Mouse (Mus musculus): ENCODE data around the gene Cabp7. TPM values are rescaled to one million over a fixed set of nuclear protein-coding genes. Genes with fewer than 3 reads are reported as not detected.
A peak's percentile ranks its signal among the peaks of the same experiment; 100 is the strongest.

Gene Cabp7
- total and polyA plus RNA-seq, 3 experiments, result not detected

GRCm38 (mm10) chr11:4731781-4732180 is 14.8 kb downstream of the Cabp7 start:
- Histone ChIP-seq H3K4me3 (ENCODE audit: low read depth, low read length) (no peak overlapping the region), H3K4me1 (ENCODE audit: insufficient read depth, low read depth, low read length) (peaks cover 6% of the 10 kb centered on the region), H3K36me3 (replicated peaks) (peaks cover 78% of the 10 kb centered on the region), H3K9me3 (replicated peaks) (no peaks in the 10 kb centered on the region), H3K27me3 (ENCODE audit: insufficient read depth, low read length) (no peaks in the 10 kb centered on the region)
- ATAC-seq (ENCODE audit: extremely low read depth, insufficient number of reproducible peaks, low FRiP score, poor library complexity, severe bottlenecking) (no peak), DNase-seq (ENCODE audit: low spot score) (no peak)
- TF ChIP-seq GATA1 (IDR thresholded peaks at IDR 0.05; ENCODE audit: borderline replicate concordance, low read length) (no peak), CTCF (IDR thresholded peaks at IDR 0.05; ENCODE audit: low read depth, low read length) (no peak)

DNA sequence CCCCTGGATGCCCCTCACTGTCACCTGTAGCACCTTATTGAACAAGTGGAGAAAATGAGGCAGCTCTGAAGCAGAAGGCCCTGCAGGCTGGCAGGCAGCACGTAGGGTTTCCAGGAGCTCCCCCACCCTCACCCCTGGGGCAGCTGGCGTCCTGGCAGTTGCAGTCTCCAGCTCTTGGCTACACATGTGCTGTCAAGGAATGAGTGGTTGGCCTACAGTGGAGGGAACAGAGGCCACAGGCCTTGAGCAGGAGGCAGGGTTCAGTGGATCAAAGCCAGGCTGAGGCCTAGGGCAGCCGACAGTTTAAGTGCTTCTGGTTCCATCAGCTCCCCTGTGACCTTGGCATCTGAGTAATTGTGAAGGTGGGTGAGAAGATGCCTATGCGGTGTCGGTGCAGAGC is 15.7 kb downstream of the Cabp7 start:
- ATAC-seq (ENCODE audit: extremely low read depth, insufficient number of reproducible peaks, low FRiP score, poor library complexity, severe bottlenecking), result no peak
- H3K36me3 ChIP-seq (replicated peaks), result peaks cover 80% of the 10 kb centered on the region

GRCm38 (mm10) chr11:4730096-4730495 is 16.5 kb downstream of the Cabp7 start:
- H3K36me3 ChIP-seq (replicated peaks), result peaks cover 80% of the 10 kb centered on the region
- no peaks in the 10 kb centered on the region for H3K9me3 ChIP-seq (replicated peaks)
- no peaks in the 10 kb centered on the region for H3K27me3 ChIP-seq (ENCODE audit: insufficient read depth, low read length)
- H3K4me3 ChIP-seq (ENCODE audit: low read depth, low read length), result no peak overlapping the region
- TF ChIP-seq GATA1 (IDR thresholded peaks at IDR 0.05; ENCODE audit: borderline replicate concordance, low read length) (no peak), CTCF (IDR thresholded peaks at IDR 0.05; ENCODE audit: low read depth, low read length) (no peak), TAL1 (conservative IDR thresholded peaks at IDR 0.05; ENCODE audit: low read depth, low read length) (no peak), POLR2AphosphoS5 (IDR thresholded peaks at IDR 0.05; ENCODE audit: insufficient replicate concordance, low read depth, low read length) (no peak), GATA2 (IDR thresholded peaks at IDR 0.05; ENCODE audit: borderline replicate concordance, low read depth, low read length) (no peak)
- H3K4me1 ChIP-seq (ENCODE audit: insufficient read depth, low read depth, low read length), result peaks cover 6% of the 10 kb centered on the region
- DNase-seq (ENCODE audit: low spot score) (no peak), ATAC-seq (ENCODE audit: extremely low read depth, insufficient number of reproducible peaks, low FRiP score, poor library complexity, severe bottlenecking) (no peak)

More for the DNA sequence above, 15.7 kb downstream of the Cabp7 start:
- no peaks in the 10 kb centered on the region for H3K9me3 ChIP-seq (replicated peaks)
- H3K4me3 ChIP-seq (ENCODE audit: low read depth, low read length), result no peak overlapping the region
- no peak for DNase-seq (ENCODE audit: low spot score)
- no peak for TF ChIP-seq CTCF (IDR thresholded peaks at IDR 0.05; ENCODE audit: low read depth, low read length)
- no peak for TF ChIP-seq GATA1 (IDR thresholded peaks at IDR 0.05; ENCODE audit: borderline replicate concordance, low read length)
- no peak for TF ChIP-seq POLR2AphosphoS5 (IDR thresholded peaks at IDR 0.05; ENCODE audit: insufficient replicate concordance, low read depth, low read length)
- TF ChIP-seq GATA2 (IDR thresholded peaks at IDR 0.05; ENCODE audit: borderline replicate concordance, low read depth, low read length), result no peak
- no peak for TF ChIP-seq TAL1 (conservative IDR thresholded peaks at IDR 0.05; ENCODE audit: low read depth, low read length)
- H3K27me3 ChIP-seq (ENCODE audit: insufficient read depth, low read length), result no peaks in the 10 kb centered on the region
- H3K4me1 ChIP-seq (ENCODE audit: insufficient read depth, low read depth, low read length), result peaks cover 6% of the 10 kb centered on the region

DNA sequence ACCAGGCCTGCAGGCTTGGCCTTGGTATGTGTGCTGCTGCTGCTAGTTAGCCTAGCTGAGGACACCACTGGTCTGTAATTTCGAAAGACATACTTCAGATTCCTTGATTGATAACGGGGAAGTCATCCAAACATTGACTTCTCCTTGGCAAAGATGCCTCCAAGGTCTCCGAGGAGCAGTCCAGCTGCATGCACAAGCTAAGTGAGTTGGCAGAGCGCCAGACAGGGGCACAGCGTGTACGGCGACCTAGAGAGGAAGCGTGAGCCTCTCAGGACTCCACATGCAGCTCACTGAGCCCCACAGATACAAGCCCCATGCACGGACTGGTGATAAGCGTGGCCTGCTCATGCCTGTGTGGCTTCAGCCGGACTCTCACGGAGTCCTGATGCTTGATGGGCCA is 17.0 kb downstream of the Cabp7 start:
- Histone ChIP-seq H3K4me1 (ENCODE audit: insufficient read depth, low read depth, low read length) (peaks cover 6% of the 10 kb centered on the region), H3K4me3 (ENCODE audit: low read depth, low read length) (no peak overlapping the region), H3K9me3 (replicated peaks) (no peaks in the 10 kb centered on the region), H3K36me3 (replicated peaks) (peaks cover 80% of the 10 kb centered on the region), H3K27me3 (ENCODE audit: insufficient read depth, low read length) (no peaks in the 10 kb centered on the region)
- peak; percentile 56 for DNase-seq (ENCODE audit: low spot score)
- no peak for ATAC-seq (ENCODE audit: extremely low read depth, insufficient number of reproducible peaks, low FRiP score, poor library complexity, severe bottlenecking)
- no peak for TF ChIP-seq CTCF (IDR thresholded peaks at IDR 0.05; ENCODE audit: low read depth, low read length)
- no peak for TF ChIP-seq GATA2 (IDR thresholded peaks at IDR 0.05; ENCODE audit: borderline replicate concordance, low read depth, low read length)
- TF ChIP-seq GATA1 (IDR thresholded peaks at IDR 0.05; ENCODE audit: borderline replicate concordance, low read length), result no peak
- no peak for TF ChIP-seq TAL1 (conservative IDR thresholded peaks at IDR 0.05; ENCODE audit: low read depth, low read length)
- TF ChIP-seq POLR2AphosphoS5 (IDR thresholded peaks at IDR 0.05; ENCODE audit: insufficient replicate concordance, low read depth, low read length), result no peak

- DNase-seq (ENCODE audit: low spot score), result no peak
- H3K4me1 ChIP-seq (ENCODE audit: insufficient read depth, low read depth, low read length), result peaks cover 10% of the 10 kb centered on the region; the same call in 1 of the 2 replicates
- no peak for TF ChIP-seq POLR2AphosphoS5 (IDR thresholded peaks at IDR 0.05; ENCODE audit: insufficient replicate concordance, low read depth, low read length)
- no peak for TF ChIP-seq GATA2 (IDR thresholded peaks at IDR 0.05; ENCODE audit: borderline replicate concordance, low read depth, low read length)
- no peak for TF ChIP-seq CTCF (IDR thresholded peaks at IDR 0.05; ENCODE audit: low read depth, low read length)
- TF ChIP-seq GATA1 (IDR thresholded peaks at IDR 0.05; ENCODE audit: borderline replicate concordance, low read length), result no peak
- TF ChIP-seq TAL1 (conservative IDR thresholded peaks at IDR 0.05; ENCODE audit: low read depth, low read length), result no peak
- no peak overlapping the region for H3K4me3 ChIP-seq (ENCODE audit: low read depth, low read length)
- ATAC-seq (ENCODE audit: extremely low read depth, insufficient number of reproducible peaks, low FRiP score, poor library complexity, severe bottlenecking), result no peak
- no peaks in the 10 kb centered on the region for H3K27me3 ChIP-seq (ENCODE audit: insufficient read depth, low read length)
- peaks cover 78% of the 10 kb centered on the region for H3K36me3 ChIP-seq (replicated peaks)
- no peaks in the 10 kb centered on the region for H3K9me3 ChIP-seq (replicated peaks)
Measured at GRCm38 (mm10) chr11:4721728-4722127, 24.9 kb downstream of the Cabp7 start.

GRCm38 (mm10) chr11:4720900-4721580 is 25.5 kb downstream of the Cabp7 start:
- Histone ChIP-seq H3K9me3 (replicated peaks) (no peaks in the 10 kb centered on the region), H3K4me3 (ENCODE audit: low read depth, low read length) (no peak overlapping the region), H3K36me3 (replicated peaks) (peaks cover 78% of the 10 kb centered on the region), H3K4me1 (ENCODE audit: insufficient read depth, low read depth, low read length) (peaks cover 10% of the 10 kb centered on the region; the same call in 1 of the 2 replicates), H3K27me3 (ENCODE audit: insufficient read depth, low read length) (no peaks in the 10 kb centered on the region)
- DNase-seq (ENCODE audit: low spot score), result no peak
- ATAC-seq (ENCODE audit: extremely low read depth, insufficient number of reproducible peaks, low FRiP score, poor library complexity, severe bottlenecking), result no peak
- no peak for TF ChIP-seq POLR2AphosphoS5 (IDR thresholded peaks at IDR 0.05; ENCODE audit: insufficient replicate concordance, low read depth, low read length)
- no peak for TF ChIP-seq CTCF (IDR thresholded peaks at IDR 0.05; ENCODE audit: low read depth, low read length)
- TF ChIP-seq GATA2 (IDR thresholded peaks at IDR 0.05; ENCODE audit: borderline replicate concordance, low read depth, low read length), result no peak
- TF ChIP-seq GATA1 (IDR thresholded peaks at IDR 0.05; ENCODE audit: borderline replicate concordance, low read length), result no peak
- TF ChIP-seq TAL1 (conservative IDR thresholded peaks at IDR 0.05; ENCODE audit: low read depth, low read length), result no peak

Measured in G1E (cell line).